Mouse (Mus musculus) small intestine, adult 2 months (tissue): Measurements from ENCODE around the gene Stard3nl. TPM values are rescaled to one million over a fixed set of nuclear protein-coding genes. Genes with fewer than 3 reads are reported as not detected.

ENCODE experiments used
- H3K27ac ChIP-seq: fragments of 200-500 bp; 2 replicates; pipeline ENCODE4 v1.5.1; 2012; ENCODE audit warnings: low read depth, low read length, control low read depth, inconsistent platforms; ENCODE audit not compliant: insufficient read depth
- H3K27me3 ChIP-seq: fragments of 200-500 bp; 2 replicates; pipeline ENCODE4 v1.6.1; 2012; ENCODE audit warnings: mild to moderate bottlenecking, moderate library complexity, low read length, inconsistent platforms; ENCODE audit not compliant: control insufficient read depth, insufficient read depth
- H3K36me3 ChIP-seq: fragments of 200-500 bp; 2 replicates; pipeline ENCODE4 v1.6.1; 2012; ENCODE audit warnings: mild to moderate bottlenecking, low read length, control low read depth, inconsistent platforms; ENCODE audit not compliant: control insufficient read depth, insufficient read depth
- H3K4me1 ChIP-seq: fragments of 200-500 bp; 2 replicates; pipeline ENCODE4 v1.6.1; 2012; ENCODE audit warnings: low read length, inconsistent platforms, mixed read lengths; ENCODE audit not compliant: control insufficient read depth, insufficient read depth, insufficient read length
- H3K4me3 ChIP-seq: fragments of 200-500 bp; 2 replicates; pipeline ENCODE4 v1.5.1; 2012; ENCODE audit warnings: low read depth, mild to moderate bottlenecking, control low read depth, inconsistent platforms, low read length, moderate library complexity
- CTCF ChIP-seq: fragments of 200-500 bp; IDR thresholded peaks from 2 replicates; pipeline ENCODE4 v1.5.1; 2012; ENCODE audit warnings: low read depth, mild to moderate bottlenecking, control low read depth, inconsistent platforms, low read length, moderate library complexity, mixed read lengths; ENCODE audit not compliant: insufficient replicate concordance, insufficient read length; ENCODE audit errors: extremely low read depth
- POLR2A ChIP-seq: fragments of 200-500 bp; IDR thresholded peaks from 2 replicates; pipeline ENCODE4 v1.6.1; 2012; ENCODE audit warnings: low read depth, mild to moderate bottlenecking, control low read depth, inconsistent platforms, low read length, moderate library complexity
- WGBS: fragments of 180-500 bp; shearing (Covaris S2); methylation state at CpG from one replicate; pipeline ENCODE4 v1.1.7; 2018; 5-methylcytosine and 5-hydroxymethylcytosine counted together
- polyA plus RNA-seq: library from polyadenylated mRNA; depleted of rRNA; stranded (reverse); fragments of >200 nt; gene quantifications from 2 replicates; pipeline ENCODE4 v1.2.3, GENCODE M21; 2012

Stard3nl gene
- polyA plus RNA-seq, 1 experiment = 9.4 TPM

GRCm38 (mm10) chr13:19385226-19385625 is 10.4 kb downstream of the Stard3nl start:
- H3K4me3 ChIP-seq = no peak overlapping the region
- H3K27me3 ChIP-seq = no peaks in the 10 kb centered on the region
- TF ChIP-seq CTCF (no peak), POLR2A (no peak)
- H3K4me1 ChIP-seq = peaks cover 18% of the 10 kb centered on the region; the same call in 1 of the 2 replicates
- H3K27ac ChIP-seq = no peak overlapping the region
- WGBS = 97% methylated on average over 4 of the region's 4 CpGs
- H3K36me3 ChIP-seq = no peaks in the 10 kb centered on the region

GRCm38 (mm10) chr13:19381112-19381828 is 14.3 kb downstream of the Stard3nl start:
- no peak overlapping the region for H3K4me3 ChIP-seq
- peak overlapping the region; percentile 56 for H3K27ac ChIP-seq
- H3K4me1 ChIP-seq = peaks cover 15% of the 10 kb centered on the region; the same call in 1 of the 2 replicates
- H3K36me3 ChIP-seq = peaks cover 3% of the 10 kb centered on the region; the same call in 1 of the 2 replicates
- H3K27me3 ChIP-seq = no peaks in the 10 kb centered on the region
- TF ChIP-seq POLR2A (no peak), CTCF (no peak)
- 26% methylated on average over 9 of the region's 9 CpGs for WGBS

DNA sequence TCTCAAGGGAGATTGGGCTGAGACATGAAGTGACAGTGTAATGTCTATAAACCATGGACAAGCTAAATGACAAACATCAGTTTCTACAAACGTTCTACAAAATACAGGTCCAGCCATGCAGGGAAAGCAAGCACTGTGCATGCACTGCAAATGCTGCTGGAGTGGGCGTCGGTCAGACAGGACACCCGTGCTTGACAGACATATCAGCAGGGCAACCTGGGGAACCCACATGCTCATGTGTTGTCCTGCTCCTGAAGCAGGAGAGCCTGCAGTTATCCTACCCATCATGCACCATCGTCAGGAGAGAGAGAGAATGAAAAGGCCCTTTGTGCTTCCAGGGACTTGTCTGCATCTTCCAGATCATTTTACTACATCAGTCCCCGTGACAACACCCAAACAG is 16.3 kb downstream of the Stard3nl start:
- Histone ChIP-seq H3K4me1 (peaks cover 15% of the 10 kb centered on the region; the same call in 1 of the 2 replicates), H3K27ac (no peak overlapping the region), H3K4me3 (no peak overlapping the region), H3K36me3 (peaks cover 9% of the 10 kb centered on the region), H3K27me3 (no peaks in the 10 kb centered on the region)
- WGBS = 49% methylated on average over 6 of the region's 6 CpGs
- TF ChIP-seq POLR2A = no peak
- TF ChIP-seq CTCF = no peak

DNA sequence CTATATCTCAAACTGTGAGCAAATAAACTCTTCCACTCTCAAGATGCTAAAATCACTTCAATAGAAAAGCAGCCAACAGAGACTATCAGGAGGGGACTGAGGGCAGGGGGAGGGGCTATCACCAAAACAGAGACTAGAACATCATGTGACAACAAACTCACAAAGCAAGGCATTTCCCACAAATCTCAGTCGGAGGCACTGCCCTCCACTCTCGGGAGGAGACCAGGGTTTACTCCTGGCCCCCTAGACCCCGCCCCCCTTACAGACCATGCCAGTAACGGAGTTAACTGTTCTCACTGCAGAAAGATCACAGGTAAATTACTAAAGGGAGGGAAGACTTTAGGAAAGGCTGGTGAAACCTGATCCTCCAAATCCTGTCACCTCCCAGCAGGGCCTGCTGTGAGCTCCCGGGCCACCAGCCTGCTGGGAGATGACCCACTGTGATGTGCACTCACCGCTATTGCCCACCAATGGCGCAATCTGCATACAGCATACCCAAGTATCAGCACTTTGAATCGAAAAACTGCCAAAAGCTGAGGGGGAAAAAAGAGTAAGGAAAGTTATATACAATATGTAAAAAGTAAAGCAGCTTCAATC is 23.4 kb downstream of the Stard3nl start:
- no peak overlapping the region for H3K27ac ChIP-seq
- peaks cover 30% of the 10 kb centered on the region for H3K36me3 ChIP-seq
- H3K27me3 ChIP-seq = no peaks in the 10 kb centered on the region
- H3K4me3 ChIP-seq = no peak overlapping the region
- no peaks in the 10 kb centered on the region for H3K4me1 ChIP-seq
- WGBS = 76% methylated on average over 8 of the region's 8 CpGs
- TF ChIP-seq CTCF (no peak), POLR2A (no peak)

DNA sequence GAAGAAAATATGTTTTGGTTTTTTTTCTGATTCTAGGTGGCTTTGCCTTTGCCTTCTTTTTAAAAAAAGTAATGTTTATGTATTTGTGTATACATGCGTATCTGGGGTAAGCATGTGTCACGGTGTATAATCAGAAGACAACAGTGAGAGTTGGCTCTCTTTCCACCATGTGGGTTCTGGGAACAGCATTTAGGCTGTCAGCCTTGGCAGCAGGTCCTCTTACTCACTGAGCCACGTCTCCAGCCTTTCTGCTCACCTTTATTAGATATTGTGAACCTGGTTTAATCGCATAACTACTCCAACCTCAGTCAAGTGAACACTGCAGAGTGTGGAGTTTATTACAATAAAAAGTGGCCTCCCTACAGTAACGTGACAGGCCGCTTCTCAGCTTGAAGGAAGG is 26.8 kb downstream of the Stard3nl start:
- H3K36me3 ChIP-seq = peaks cover 31% of the 10 kb centered on the region

DNA sequence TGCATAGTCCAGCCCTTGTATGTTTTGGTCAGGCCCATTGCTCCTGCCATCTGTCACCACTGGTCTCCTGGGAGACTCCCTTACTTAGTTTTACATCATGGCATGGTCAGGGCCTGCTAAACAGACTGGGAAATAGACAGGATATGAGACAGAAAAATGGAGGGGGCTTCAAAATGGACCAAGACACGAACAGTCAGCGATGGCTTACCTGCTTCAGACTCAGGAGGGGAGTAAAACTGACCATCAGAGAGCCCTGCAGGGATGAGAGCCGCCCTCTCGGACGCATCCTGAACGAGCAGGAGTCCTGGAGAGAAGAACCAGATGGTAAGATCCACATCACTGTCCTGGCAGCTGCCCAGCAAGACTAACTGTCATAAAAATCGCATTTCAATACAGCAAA is 28.1 kb downstream of the Stard3nl start:
- H3K36me3 ChIP-seq = peaks cover 29% of the 10 kb centered on the region
- no peaks in the 10 kb centered on the region for H3K27me3 ChIP-seq
- 83% methylated on average over 7 of the region's 7 CpGs for WGBS
- no peak overlapping the region for H3K27ac ChIP-seq
- no peak overlapping the region for H3K4me3 ChIP-seq
- TF ChIP-seq POLR2A = no peak
- TF ChIP-seq CTCF = no peak
- H3K4me1 ChIP-seq = peaks cover 2% of the 10 kb centered on the region; the same call in 1 of the 2 replicates

More for the DNA sequence above, 26.8 kb downstream of the Stard3nl start:
- H3K27ac ChIP-seq = no peak overlapping the region
- peaks cover 2% of the 10 kb centered on the region; the same call in 1 of the 2 replicates for H3K4me1 ChIP-seq
- 92% methylated on average over 6 of the region's 6 CpGs for WGBS
- no peak overlapping the region for H3K4me3 ChIP-seq
- TF ChIP-seq POLR2A (no peak), CTCF (no peak)
- H3K27me3 ChIP-seq = no peaks in the 10 kb centered on the region

DNA sequence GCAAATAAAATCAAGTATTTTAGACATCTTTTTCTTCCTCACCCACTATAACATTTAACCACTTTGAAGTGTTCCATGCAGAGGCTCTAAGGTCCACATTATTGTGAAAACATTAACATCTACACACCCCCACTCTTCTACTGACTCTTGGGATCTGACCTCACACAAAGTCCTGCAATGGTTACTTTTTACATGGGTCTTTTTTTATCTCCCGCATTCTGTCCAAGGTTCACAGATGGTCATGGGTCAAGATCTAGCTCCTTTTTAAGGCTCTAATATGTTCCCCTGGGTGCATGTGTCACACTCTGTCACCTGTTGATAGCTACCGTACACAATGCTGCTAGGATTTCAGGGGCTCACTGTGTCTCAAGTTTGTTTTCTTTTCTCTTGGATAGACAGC is 28.7 kb downstream of the Stard3nl start:
- H3K36me3 ChIP-seq = peaks cover 25% of the 10 kb centered on the region
- H3K4me3 ChIP-seq = no peak overlapping the region
- no peak overlapping the region for H3K27ac ChIP-seq
- TF ChIP-seq CTCF (no peak), POLR2A (no peak)
- 84% methylated on average over 2 of the region's 2 CpGs for WGBS
- H3K27me3 ChIP-seq = no peaks in the 10 kb centered on the region
- H3K4me1 ChIP-seq = peaks cover 2% of the 10 kb centered on the region; the same call in 1 of the 2 replicates
